Mouse (Mus musculus) right cerebral cortex, postnatal 4 days (tissue): ENCODE data around the gene Usp30.

ENCODE experiments used
- DNase-seq: peaks from one replicate; pipeline ENCODE4 v3.0.0-alpha.2; 2022

Gene Usp30

GRCm38 (mm10) chr5:114067982-114068381 is 2.7 kb downstream of the Usp30 start:
- DNase-seq, result no peak

GRCm38 (mm10) chr5:114070858-114071257 is 5.6 kb downstream of the Usp30 start:
- DNase-seq, result no peak

- no peak for DNase-seq
Observed at GRCm38 (mm10) chr5:114072262-114072661, 7.0 kb downstream of the Usp30 start.

- DNase-seq, result no peak
Observed at GRCm38 (mm10) chr5:114077009-114077408, 11.7 kb downstream of the Usp30 start.

GRCm38 (mm10) chr5:114085501-114085900 is 20.2 kb downstream of the Usp30 start:
- DNase-seq, result no peak

GRCm38 (mm10) chr5:114087875-114088480 is 22.7 kb downstream of the Usp30 start:
- no peak for DNase-seq

- no peak for DNase-seq
Observed at GRCm38 (mm10) chr5:114090421-114091013, 25.3 kb downstream of the Usp30 start.

GRCm38 (mm10) chr5:114091057-114091807 is 26.0 kb downstream of the Usp30 start, which contains the start of gene Svop:
TSS of gene Svop (minus strand) at chr5:114091570.
- DNase-seq, result peak; percentile 78

- peak; percentile 93 for DNase-seq
Observed at GRCm38 (mm10) chr5:114099709-114100389, 34.6 kb downstream of the Usp30 start.

- DNase-seq, result no peak
Observed at GRCm38 (mm10) chr5:114100390-114101099, 35.3 kb downstream of the Usp30 start.

GRCm38 (mm10) chr5:114101873-114102272 is 36.6 kb downstream of the Usp30 start:
- DNase-seq, result no peak

GRCm38 (mm10) chr5:114102807-114103206 is 37.5 kb downstream of the Usp30 start:
- no peak for DNase-seq

- DNase-seq, result no peak
Observed at GRCm38 (mm10) chr5:114106391-114106935, 41.2 kb downstream of the Usp30 start.

GRCm38 (mm10) chr5:114113334-114113733 is 48.1 kb downstream of the Usp30 start:
- no peak for DNase-seq

- no peak for DNase-seq
Observed at GRCm38 (mm10) chr5:114115030-114115429, 49.8 kb downstream of the Usp30 start.

GRCm38 (mm10) chr5:114116586-114116985 is 51.3 kb downstream of the Usp30 start:
- DNase-seq, result no peak

- DNase-seq, result no peak
Observed at GRCm38 (mm10) chr5:114119806-114120205, 54.5 kb downstream of the Usp30 start.

- DNase-seq, result no peak
Observed at GRCm38 (mm10) chr5:114126008-114126407, 60.7 kb downstream of the Usp30 start.

- no peak for DNase-seq
Observed at GRCm38 (mm10) chr5:114126499-114127244, 61.4 kb downstream of the Usp30 start.

GRCm38 (mm10) chr5:114127374-114128349 is 62.4 kb downstream of the Usp30 start, which contains the start of gene Alkbh2:
TSS of gene Alkbh2 (minus strand) at chr5:114128218.
- peak; percentile 85 for DNase-seq
